Mouse (Mus musculus): ENCODE measurements around the gene Otos. TPM values are rescaled to one million over a fixed set of nuclear protein-coding genes. Genes with fewer than 3 reads are reported as not detected.
A peak's percentile ranks its signal among the peaks of the same experiment; 100 is the strongest.

Otos gene
- polyA plus RNA-seq, 1 experiment from 2014 or later: 0.24 TPM

DNA sequence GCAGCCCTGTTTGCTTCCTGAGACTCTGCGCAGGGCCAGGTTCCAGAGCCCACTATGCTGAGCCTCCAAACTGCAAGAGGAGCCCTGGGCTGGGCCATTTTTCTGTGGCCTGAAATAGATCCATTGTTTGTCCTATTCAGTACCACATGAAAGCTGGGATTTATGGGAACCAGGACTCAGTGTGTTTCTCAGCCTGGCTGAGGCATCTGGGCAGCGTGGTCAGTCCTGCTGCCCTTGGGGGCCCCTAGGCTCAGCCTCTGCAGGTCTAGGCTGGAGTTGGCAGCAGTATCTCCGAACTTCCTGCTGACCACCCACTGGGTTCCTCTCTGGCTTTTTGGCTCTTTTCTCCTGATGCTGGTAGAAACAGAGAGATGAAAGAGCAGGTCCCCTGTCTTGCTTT is 2.8 kb upstream of the Otos start:
- no peaks in the 10 kb centered on the region for H3K4me1 ChIP-seq (ENCODE audit: insufficient read depth, low read depth, low read length)
- H3K27ac ChIP-seq (ENCODE audit: low read length): no peak overlapping the region
- H3K4me3 ChIP-seq (ENCODE audit: low read depth, low read length): no peak overlapping the region
- ATAC-seq (no peak), DNase-seq (ENCODE audit: low spot score) (no peak)
- 82% methylated on average over 3 of the region's 3 CpGs for WGBS
- H3K36me3 ChIP-seq (ENCODE audit: insufficient read depth, low read length): no peaks in the 10 kb centered on the region
- no peak overlapping the region for H3K4me2 ChIP-seq (replicated peaks; ENCODE audit: low read depth, low read length)
- no peaks in the 10 kb centered on the region for H3K9me3 ChIP-seq (ENCODE audit: low read length)
- TF ChIP-seq CTCF (IDR thresholded peaks at IDR 0.05) (no peak), EP300 (IDR thresholded peaks at IDR 0.05) (no peak)
- H3K27me3 ChIP-seq (replicated peaks; ENCODE audit: insufficient read depth, low read length): no peaks in the 10 kb centered on the region
- H3K9ac ChIP-seq (replicated peaks; ENCODE audit: low read depth): no peak overlapping the region

DNA sequence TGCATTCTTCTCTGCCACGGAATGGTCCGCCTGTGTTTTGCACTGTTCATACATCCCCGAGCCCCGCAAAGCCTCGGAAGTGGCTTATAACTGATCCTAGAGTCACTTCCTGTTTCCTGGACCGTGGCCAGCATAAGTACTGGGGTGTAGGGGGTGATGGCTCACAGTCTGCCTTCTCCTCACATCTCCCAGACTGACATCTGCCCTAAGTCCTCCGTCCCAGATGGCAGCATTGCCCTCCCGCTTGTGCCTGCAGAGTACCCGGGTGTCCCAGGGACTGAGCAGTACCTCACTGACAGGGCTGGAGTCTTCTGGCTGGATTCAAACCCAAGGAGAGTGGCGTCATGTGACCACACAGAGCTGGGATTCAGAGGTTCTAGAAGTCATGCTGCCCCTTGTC is 444 bp downstream of the Otos start:
- Histone ChIP-seq H3K27me3 (replicated peaks; ENCODE audit: insufficient read depth, low read length) (no peaks in the 10 kb centered on the region), H3K4me1 (ENCODE audit: insufficient read depth, low read depth, low read length) (no peaks in the 10 kb centered on the region), H3K9me3 (ENCODE audit: low read length) (no peaks in the 10 kb centered on the region), H3K4me2 (replicated peaks; ENCODE audit: low read depth, low read length) (peak overlapping the region; percentile 11; the same call in 1 of the 2 replicates), H3K27ac (ENCODE audit: low read length) (no peak overlapping the region), H3K36me3 (ENCODE audit: insufficient read depth, low read length) (no peaks in the 10 kb centered on the region), H3K9ac (replicated peaks; ENCODE audit: low read depth) (no peak overlapping the region), H3K4me3 (ENCODE audit: low read depth, low read length) (no peak overlapping the region)
- TF ChIP-seq EP300 (IDR thresholded peaks at IDR 0.05) (no peak), CTCF (IDR thresholded peaks at IDR 0.05) (no peak)
- 34% methylated on average over 10 of the region's 10 CpGs for WGBS
- ATAC-seq: peak; percentile 4; the same call in 1 of the 2 replicates
- DNase-seq (ENCODE audit: low spot score): peak; percentile 20

DNA sequence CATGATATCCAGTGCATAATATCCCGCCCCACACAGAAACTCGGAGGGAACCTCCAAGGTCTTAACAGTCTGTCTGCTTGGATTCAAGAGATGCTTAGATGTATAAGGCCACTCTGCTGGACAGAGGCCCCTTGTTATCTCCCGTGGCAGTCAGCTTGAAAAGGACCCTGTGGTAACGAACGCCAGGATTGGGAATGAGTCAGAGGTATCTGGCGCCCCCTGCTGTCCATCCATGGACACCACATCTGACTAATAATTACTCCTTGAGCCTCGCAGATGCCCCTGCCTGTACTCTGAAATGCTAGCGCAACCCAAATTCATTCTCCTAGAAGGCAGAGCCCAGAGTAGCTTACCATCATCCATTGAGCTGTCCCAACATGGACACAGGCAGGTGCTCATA is 889 bp downstream of the Otos start:
- no peak for TF ChIP-seq EP300 (IDR thresholded peaks at IDR 0.05)
- TF ChIP-seq CTCF (IDR thresholded peaks at IDR 0.05): peak; percentile 93
- WGBS: 4% methylated on average over 8 of the region's 8 CpGs
- H3K4me3 ChIP-seq (ENCODE audit: low read depth, low read length): no peak overlapping the region
- DNase-seq (ENCODE audit: low spot score) (peak; percentile 75), ATAC-seq (peak; percentile 59)
- H3K27ac ChIP-seq (ENCODE audit: low read length): no peak overlapping the region
- no peaks in the 10 kb centered on the region for H3K9me3 ChIP-seq (ENCODE audit: low read length)
- H3K36me3 ChIP-seq (ENCODE audit: insufficient read depth, low read length): no peaks in the 10 kb centered on the region
- H3K4me2 ChIP-seq (replicated peaks; ENCODE audit: low read depth, low read length): peak overlapping the region; percentile 11; the same call in 1 of the 2 replicates
- no peaks in the 10 kb centered on the region for H3K27me3 ChIP-seq (replicated peaks; ENCODE audit: insufficient read depth, low read length)
- H3K4me1 ChIP-seq (ENCODE audit: insufficient read depth, low read depth, low read length): no peaks in the 10 kb centered on the region
- no peak overlapping the region for H3K9ac ChIP-seq (replicated peaks; ENCODE audit: low read depth)

DNA sequence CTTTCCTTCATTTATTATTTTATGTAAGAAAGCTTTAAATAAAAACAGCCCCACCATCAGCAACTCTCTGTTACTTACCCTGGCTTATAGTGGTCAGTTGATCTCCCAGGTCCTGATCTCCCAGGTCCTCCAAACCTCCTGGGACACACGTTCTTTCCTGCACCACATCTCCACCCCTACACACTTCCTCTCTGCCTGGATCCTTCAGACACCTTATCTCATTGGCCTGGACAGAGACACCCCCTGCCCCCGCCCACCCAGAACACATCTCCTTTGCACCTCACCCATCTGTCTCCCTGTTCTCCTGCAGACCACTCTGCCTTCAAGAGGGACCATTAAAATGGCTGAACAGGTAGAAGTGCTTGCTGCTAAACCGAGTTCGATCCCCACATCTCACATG is 1.6 kb downstream of the Otos start:
- no peak for DNase-seq (ENCODE audit: low spot score)
- H3K27ac ChIP-seq (ENCODE audit: low read length): no peak overlapping the region
- no peak overlapping the region for H3K9ac ChIP-seq (replicated peaks; ENCODE audit: low read depth)
- TF ChIP-seq EP300 (IDR thresholded peaks at IDR 0.05) (no peak), CTCF (IDR thresholded peaks at IDR 0.05) (no peak)
- H3K36me3 ChIP-seq (ENCODE audit: insufficient read depth, low read length): no peaks in the 10 kb centered on the region
- WGBS: 60% methylated on average over 4 of the region's 4 CpGs
- no peak overlapping the region for H3K4me3 ChIP-seq (ENCODE audit: low read depth, low read length)
- no peaks in the 10 kb centered on the region for H3K27me3 ChIP-seq (replicated peaks; ENCODE audit: insufficient read depth, low read length)
- no peaks in the 10 kb centered on the region for H3K9me3 ChIP-seq (ENCODE audit: low read length)
- no peaks in the 10 kb centered on the region for H3K4me1 ChIP-seq (ENCODE audit: insufficient read depth, low read depth, low read length)
- no peak overlapping the region for H3K4me2 ChIP-seq (replicated peaks; ENCODE audit: low read depth, low read length)
- no peak for ATAC-seq

DNA sequence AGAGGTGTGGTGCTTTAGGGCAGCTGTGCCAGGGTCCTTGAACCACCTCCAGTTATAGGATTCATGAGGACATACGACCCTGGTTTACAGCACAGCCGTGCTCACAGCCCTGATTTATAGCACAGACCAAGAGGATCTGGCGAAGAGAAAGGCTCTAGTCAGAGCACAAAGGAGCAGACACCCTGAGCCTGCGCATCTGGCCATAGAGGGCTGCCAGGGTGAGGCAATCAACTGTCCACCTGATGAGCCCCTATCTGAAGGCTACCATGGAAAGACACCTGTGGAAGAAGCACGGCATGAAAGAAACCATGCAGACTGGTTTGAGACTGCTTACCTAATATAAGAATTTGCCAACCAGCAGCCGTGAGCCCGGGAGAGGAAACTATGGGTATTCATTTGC is 2.0 kb downstream of the Otos start:
- no peak overlapping the region for H3K4me2 ChIP-seq (replicated peaks; ENCODE audit: low read depth, low read length)
- H3K27ac ChIP-seq (ENCODE audit: low read length): no peak overlapping the region
- WGBS: 66% methylated on average over 7 of the region's 7 CpGs
- DNase-seq (ENCODE audit: low spot score): no peak
- ATAC-seq: no peak
- no peaks in the 10 kb centered on the region for H3K36me3 ChIP-seq (ENCODE audit: insufficient read depth, low read length)
- no peak overlapping the region for H3K4me3 ChIP-seq (ENCODE audit: low read depth, low read length)
- H3K27me3 ChIP-seq (replicated peaks; ENCODE audit: insufficient read depth, low read length): no peaks in the 10 kb centered on the region
- no peaks in the 10 kb centered on the region for H3K4me1 ChIP-seq (ENCODE audit: insufficient read depth, low read depth, low read length)
- no peaks in the 10 kb centered on the region for H3K9me3 ChIP-seq (ENCODE audit: low read length)
- H3K9ac ChIP-seq (replicated peaks; ENCODE audit: low read depth): no peak overlapping the region
- no peak for TF ChIP-seq EP300 (IDR thresholded peaks at IDR 0.05)
- no peak for TF ChIP-seq CTCF (IDR thresholded peaks at IDR 0.05)

DNA sequence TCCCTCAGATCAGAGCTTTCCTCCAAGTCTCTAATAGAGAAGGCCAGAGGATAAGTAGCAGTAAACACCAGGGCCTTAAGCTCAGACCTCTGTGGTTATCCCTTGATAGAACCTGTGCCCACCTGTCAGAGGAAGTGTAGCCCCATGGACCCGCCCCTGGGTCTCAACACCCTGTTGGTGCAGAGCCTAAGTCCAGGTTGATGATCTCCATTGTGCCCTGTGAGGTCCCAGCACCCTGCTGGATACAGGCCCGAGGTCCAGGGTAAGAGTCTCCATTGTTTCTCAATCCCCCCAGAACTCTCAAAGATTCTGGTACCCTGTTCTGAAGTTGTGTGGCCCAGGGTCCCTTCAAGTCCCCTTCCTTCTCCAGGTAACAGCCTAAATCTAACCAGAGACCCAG is 2.5 kb downstream of the Otos start:
- no peaks in the 10 kb centered on the region for H3K27me3 ChIP-seq (replicated peaks; ENCODE audit: insufficient read depth, low read length)
- WGBS: 39% methylated on average over 2 of the region's 2 CpGs

DNA sequence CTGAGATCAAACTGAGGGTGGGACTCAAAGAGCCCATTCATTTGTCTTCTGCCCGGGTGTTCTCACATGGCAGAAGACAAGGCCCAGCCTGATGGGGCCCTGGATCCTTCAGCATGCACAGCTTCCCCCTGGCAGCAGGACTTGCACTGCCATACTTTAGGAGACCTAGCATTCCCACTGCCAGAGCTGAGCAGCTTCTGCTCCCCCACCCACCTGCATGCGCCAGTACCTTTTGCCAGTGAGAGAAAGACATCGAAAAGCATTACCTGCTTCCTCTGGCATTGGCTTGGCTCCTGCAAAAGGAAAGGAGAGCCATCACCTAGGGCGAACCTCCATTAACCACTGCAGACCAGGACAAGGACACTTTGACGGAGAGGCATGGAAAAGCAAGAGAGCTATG is 3.7 kb downstream of the Otos start:
- Histone ChIP-seq H3K27ac (ENCODE audit: low read length) (no peak overlapping the region), H3K9ac (replicated peaks; ENCODE audit: low read depth) (no peak overlapping the region), H3K4me2 (replicated peaks; ENCODE audit: low read depth, low read length) (no peak overlapping the region), H3K4me3 (ENCODE audit: low read depth, low read length) (no peak overlapping the region), H3K36me3 (ENCODE audit: insufficient read depth, low read length) (no peaks in the 10 kb centered on the region), H3K4me1 (ENCODE audit: insufficient read depth, low read depth, low read length) (no peaks in the 10 kb centered on the region; the same call in 1 of the 2 replicates), H3K9me3 (ENCODE audit: low read length) (no peaks in the 10 kb centered on the region), H3K27me3 (replicated peaks; ENCODE audit: insufficient read depth, low read length) (no peaks in the 10 kb centered on the region)
- TF ChIP-seq EP300 (IDR thresholded peaks at IDR 0.05) (no peak), CTCF (IDR thresholded peaks at IDR 0.05) (no peak)
- WGBS: 82% methylated on average over 5 of the region's 5 CpGs
- DNase-seq (ENCODE audit: low spot score) (no peak), ATAC-seq (no peak)

More for the DNA sequence above, 2.5 kb downstream of the Otos start:
- no peaks in the 10 kb centered on the region for H3K36me3 ChIP-seq (ENCODE audit: insufficient read depth, low read length)
- DNase-seq (ENCODE audit: low spot score) (no peak), ATAC-seq (no peak)
- TF ChIP-seq CTCF (IDR thresholded peaks at IDR 0.05): no peak
- no peak for TF ChIP-seq EP300 (IDR thresholded peaks at IDR 0.05)
- H3K4me3 ChIP-seq (ENCODE audit: low read depth, low read length): no peak overlapping the region
- H3K4me1 ChIP-seq (ENCODE audit: insufficient read depth, low read depth, low read length): no peaks in the 10 kb centered on the region
- H3K9ac ChIP-seq (replicated peaks; ENCODE audit: low read depth): no peak overlapping the region
- no peak overlapping the region for H3K4me2 ChIP-seq (replicated peaks; ENCODE audit: low read depth, low read length)
- no peaks in the 10 kb centered on the region for H3K9me3 ChIP-seq (ENCODE audit: low read length)
- no peak overlapping the region for H3K27ac ChIP-seq (ENCODE audit: low read length)
